Mouse (Mus musculus): Measurements from ENCODE around the gene Hgd. TPM values are rescaled to one million over a fixed set of nuclear protein-coding genes. Genes with fewer than 3 reads are reported as not detected.

The Hgd gene
- total RNA-seq, 1 experiment: 0.40 TPM

GRCm38 (mm10) chr16:37581901-37582300 lies 1.9 kb downstream of the Hgd start:
- Histone ChIP-seq H3K27ac (ENCODE audit: insufficient read depth, low read depth, low read length, poor library complexity, severe bottlenecking) (no peak overlapping the region), H3K36me3 (ENCODE audit: control insufficient read depth, insufficient read depth, low read length, poor library complexity, severe bottlenecking) (no peaks in the 10 kb centered on the region), H3K9me3 (ENCODE audit: control insufficient read depth, insufficient read depth, low read depth, low read length) (no peaks in the 10 kb centered on the region), H3K9ac (ENCODE audit: insufficient read depth, low read depth, low read length, poor library complexity, severe bottlenecking) (no peak overlapping the region), H3K4me3 (ENCODE audit: insufficient read depth in 1 of 2, low read depth in 1 of 2, low read length in 2 of 2, poor library complexity in 1 of 2, severe bottlenecking in 1 of 2) (no peak overlapping the region), H3K4me1 (ENCODE audit: control insufficient read depth in 2 of 2, insufficient read depth in 2 of 2, low read length in 2 of 2, poor library complexity in 1 of 2) (no peaks in the 10 kb centered on the region)
- DNase-seq (ENCODE audit: low read depth, low spot score): no peak
- in situ Hi-C loops (cut with MboI; ENCODE audit: low sequenced_read_pairs in 2 of 2, unreplicated experiment in 2 of 2): no loop called here
- no peak for TF ChIP-seq HCFC1 (IDR thresholded peaks at IDR 0.05; ENCODE audit: borderline replicate concordance, insufficient read depth, low read length)
- TF ChIP-seq ZNF384 (IDR thresholded peaks at IDR 0.05; ENCODE audit: low read depth, low read length): no peak
- no peak for TF ChIP-seq MAFK (IDR thresholded peaks at IDR 0.05; ENCODE audit: insufficient read depth, low read depth, low read length)
- no peak for TF ChIP-seq CHD2 (IDR thresholded peaks at IDR 0.05; ENCODE audit: low read depth, low read length)

- no peak for TF ChIP-seq ZNF384 (IDR thresholded peaks at IDR 0.05; ENCODE audit: low read depth, low read length)
- no peak for TF ChIP-seq HCFC1 (IDR thresholded peaks at IDR 0.05; ENCODE audit: borderline replicate concordance, insufficient read depth, low read length)
- TF ChIP-seq ZC3H11A (IDR thresholded peaks at IDR 0.05; ENCODE audit: borderline replicate concordance, low read depth, low read length): no peak
- no peak for TF ChIP-seq CHD2 (IDR thresholded peaks at IDR 0.05; ENCODE audit: low read depth, low read length)
- TF ChIP-seq MAFK (IDR thresholded peaks at IDR 0.05; ENCODE audit: insufficient read depth, low read depth, low read length): no peak
- H3K4me1 ChIP-seq (ENCODE audit: control insufficient read depth in 2 of 2, insufficient read depth in 2 of 2, low read length in 2 of 2, poor library complexity in 1 of 2): no peaks in the 10 kb centered on the region
- no peak overlapping the region for H3K9ac ChIP-seq (ENCODE audit: insufficient read depth, low read depth, low read length, poor library complexity, severe bottlenecking)
- in situ Hi-C loops (cut with MboI; ENCODE audit: low sequenced_read_pairs in 2 of 2, unreplicated experiment in 2 of 2): no loop called here
- H3K4me3 ChIP-seq (ENCODE audit: insufficient read depth in 1 of 2, low read depth in 1 of 2, low read length in 2 of 2, poor library complexity in 1 of 2, severe bottlenecking in 1 of 2): no peak overlapping the region
- H3K9me3 ChIP-seq (ENCODE audit: control insufficient read depth, insufficient read depth, low read depth, low read length): no peaks in the 10 kb centered on the region
- no peak overlapping the region for H3K27ac ChIP-seq (ENCODE audit: insufficient read depth, low read depth, low read length, poor library complexity, severe bottlenecking)
- H3K36me3 ChIP-seq (ENCODE audit: control insufficient read depth, insufficient read depth, low read length, poor library complexity, severe bottlenecking): no peaks in the 10 kb centered on the region
- DNase-seq (ENCODE audit: low read depth, low spot score): no peak
Observed at GRCm38 (mm10) chr16:37583306-37583705, 3.4 kb downstream of the Hgd start.

DNA sequence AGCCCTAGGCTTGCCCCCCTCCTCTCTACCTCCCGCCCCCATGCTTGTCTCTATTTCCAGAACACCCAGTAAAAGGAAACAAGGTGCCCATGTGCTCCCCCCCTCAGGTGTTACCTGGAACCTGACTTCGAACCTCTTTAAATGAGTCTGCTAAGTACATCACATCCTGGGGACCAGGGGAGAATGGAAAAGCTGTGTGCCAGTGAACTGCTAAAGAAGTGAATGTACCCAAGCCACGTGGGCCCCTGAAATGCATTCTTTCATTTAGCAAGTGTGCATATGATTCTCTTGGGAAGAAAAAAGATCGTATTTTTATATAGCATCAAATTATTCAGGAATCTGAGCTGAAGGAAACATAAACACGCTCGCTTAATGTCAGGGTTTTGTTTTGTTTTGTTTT lies 3.8 kb downstream of the Hgd start:
- no peak overlapping the region for H3K9ac ChIP-seq (ENCODE audit: insufficient read depth, low read depth, low read length, poor library complexity, severe bottlenecking)
- H3K4me1 ChIP-seq (ENCODE audit: control insufficient read depth in 2 of 2, insufficient read depth in 2 of 2, low read length in 2 of 2, poor library complexity in 1 of 2): no peaks in the 10 kb centered on the region
- no peaks in the 10 kb centered on the region for H3K36me3 ChIP-seq (ENCODE audit: control insufficient read depth, insufficient read depth, low read length, poor library complexity, severe bottlenecking)
- no peak for DNase-seq (ENCODE audit: low read depth, low spot score)
- in situ Hi-C loops (cut with MboI; ENCODE audit: low sequenced_read_pairs in 2 of 2, unreplicated experiment in 2 of 2): no loop called here
- no peaks in the 10 kb centered on the region for H3K9me3 ChIP-seq (ENCODE audit: control insufficient read depth, insufficient read depth, low read depth, low read length)
- H3K27ac ChIP-seq (ENCODE audit: insufficient read depth, low read depth, low read length, poor library complexity, severe bottlenecking): no peak overlapping the region
- no peak for TF ChIP-seq ZC3H11A (IDR thresholded peaks at IDR 0.05; ENCODE audit: borderline replicate concordance, low read depth, low read length)
- TF ChIP-seq ZNF384 (IDR thresholded peaks at IDR 0.05; ENCODE audit: low read depth, low read length): no peak
- H3K4me3 ChIP-seq (ENCODE audit: insufficient read depth in 1 of 2, low read depth in 1 of 2, low read length in 2 of 2, poor library complexity in 1 of 2, severe bottlenecking in 1 of 2): peak overlapping the region in 1 of 2 experiments; percentile 33; a peak in 1 of 4 replicates

- Histone ChIP-seq H3K4me3 (ENCODE audit: insufficient read depth in 1 of 2, low read depth in 1 of 2, low read length in 2 of 2, poor library complexity in 1 of 2, severe bottlenecking in 1 of 2) (peak overlapping the region in 1 of 2 experiments; percentile 33; a peak in 2 of 4 replicates), H3K9me3 (ENCODE audit: control insufficient read depth, insufficient read depth, low read depth, low read length) (no peaks in the 10 kb centered on the region), H3K9ac (ENCODE audit: insufficient read depth, low read depth, low read length, poor library complexity, severe bottlenecking) (no peak overlapping the region), H3K27ac (ENCODE audit: insufficient read depth, low read depth, low read length, poor library complexity, severe bottlenecking) (no peak overlapping the region), H3K36me3 (ENCODE audit: control insufficient read depth, insufficient read depth, low read length, poor library complexity, severe bottlenecking) (no peaks in the 10 kb centered on the region), H3K4me1 (ENCODE audit: control insufficient read depth in 2 of 2, insufficient read depth in 2 of 2, low read length in 2 of 2, poor library complexity in 1 of 2) (no peaks in the 10 kb centered on the region)
- DNase-seq (ENCODE audit: low read depth, low spot score): peak; percentile 19
- in situ Hi-C loops (cut with MboI; ENCODE audit: low sequenced_read_pairs in 2 of 2, unreplicated experiment in 2 of 2): no loop called here
- TF ChIP-seq CHD2 (IDR thresholded peaks at IDR 0.05; ENCODE audit: low read depth, low read length) (no peak), MAFK (IDR thresholded peaks at IDR 0.05; ENCODE audit: insufficient read depth, low read depth, low read length) (peak; percentile 10; the same call in 1 of the 2 replicates), ZNF384 (IDR thresholded peaks at IDR 0.05; ENCODE audit: low read depth, low read length) (no peak), ZC3H11A (IDR thresholded peaks at IDR 0.05; ENCODE audit: borderline replicate concordance, low read depth, low read length) (no peak), HCFC1 (IDR thresholded peaks at IDR 0.05; ENCODE audit: borderline replicate concordance, insufficient read depth, low read length) (no peak)
Observed at GRCm38 (mm10) chr16:37584218-37585035, 4.5 kb downstream of the Hgd start.

Data from ES-E14 (cell line).